Mouse (Mus musculus): ENCODE data around the gene Pxmp4. TPM values are rescaled to one million over a fixed set of nuclear protein-coding genes. Genes with fewer than 3 reads are reported as not detected.

Pxmp4 gene
- polyA plus RNA-seq, 2 experiments from 2014 or later: 20.5 to 23.2 TPM

DNA sequence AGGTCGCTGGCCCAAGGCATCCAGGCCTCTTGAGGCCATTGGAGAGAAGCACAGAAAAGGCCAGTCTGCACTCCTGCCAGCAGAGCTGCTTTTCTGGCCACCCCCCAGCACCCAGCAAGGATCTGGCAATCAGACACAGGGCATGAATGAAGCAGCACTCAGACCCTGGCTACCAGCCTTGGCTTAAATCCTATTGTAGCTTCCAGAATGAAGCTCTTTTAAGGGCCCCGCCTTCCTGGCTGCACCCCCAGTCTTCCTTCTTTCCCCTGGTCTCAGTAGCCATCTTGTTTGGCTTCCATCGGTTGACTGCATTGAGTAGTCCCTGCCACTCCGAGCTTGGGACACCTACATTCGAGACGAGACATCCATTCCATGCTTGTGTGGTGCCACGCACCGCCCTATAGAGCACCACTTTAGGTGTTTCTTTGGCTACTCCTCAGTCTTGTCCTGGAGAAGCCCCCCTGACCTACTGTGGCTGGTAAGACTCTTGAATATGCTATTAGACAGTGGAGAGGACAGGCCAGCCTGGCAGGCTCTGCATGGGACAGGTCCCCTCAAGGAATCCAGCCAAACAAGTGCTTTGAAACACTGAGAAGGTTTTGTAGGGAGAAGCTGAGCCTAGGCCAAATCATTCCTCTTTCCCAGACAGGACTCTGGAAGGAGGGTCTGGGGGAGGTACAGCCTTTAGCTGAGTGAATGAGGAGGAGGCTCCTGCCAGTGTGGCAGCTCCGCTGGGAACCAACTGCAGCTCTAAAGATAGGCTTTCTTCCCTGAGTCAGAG, 59.8 kb downstream of the Pxmp4 start:
- no peak for ATAC-seq

DNA sequence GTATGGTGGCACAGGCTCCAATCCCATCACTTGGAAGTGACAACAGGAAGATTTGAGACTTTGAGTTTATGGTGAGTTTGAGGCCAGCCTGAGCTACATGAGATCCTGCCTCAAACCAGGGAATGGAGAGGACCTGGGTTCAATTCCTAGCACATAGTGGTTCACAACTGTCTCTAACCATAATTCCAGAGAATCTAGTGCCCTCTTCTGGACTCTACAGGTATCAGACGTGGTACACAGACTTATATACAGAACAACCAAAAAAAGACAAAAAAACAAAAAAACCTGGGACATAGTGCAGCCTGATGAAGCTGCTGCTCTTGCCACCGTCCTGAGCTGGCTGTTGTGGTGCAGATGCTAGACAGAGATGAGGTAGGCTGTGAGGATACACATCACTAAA, 61.9 kb downstream of the Pxmp4 start:
- ATAC-seq: no peak

DNA sequence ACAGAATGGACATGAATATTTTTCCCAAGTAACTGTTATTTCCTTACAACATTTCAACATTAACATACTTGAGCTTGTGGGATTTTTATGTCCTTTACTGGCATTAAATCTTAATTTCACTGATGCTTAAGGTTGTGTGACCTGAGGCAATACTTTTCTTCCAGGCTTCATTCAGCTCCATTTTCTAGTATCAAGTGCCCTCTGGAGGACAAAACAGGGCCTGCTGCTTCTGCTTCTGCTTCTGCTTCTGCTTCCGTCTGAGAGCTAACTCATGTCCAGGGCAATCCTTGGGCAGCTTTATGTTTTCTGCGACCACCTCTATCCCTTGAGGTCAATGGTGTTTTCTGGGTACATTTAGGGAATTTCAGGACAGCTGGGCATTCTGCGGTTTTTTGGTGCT, 63.8 kb downstream of the Pxmp4 start:
- ATAC-seq: no peak

DNA sequence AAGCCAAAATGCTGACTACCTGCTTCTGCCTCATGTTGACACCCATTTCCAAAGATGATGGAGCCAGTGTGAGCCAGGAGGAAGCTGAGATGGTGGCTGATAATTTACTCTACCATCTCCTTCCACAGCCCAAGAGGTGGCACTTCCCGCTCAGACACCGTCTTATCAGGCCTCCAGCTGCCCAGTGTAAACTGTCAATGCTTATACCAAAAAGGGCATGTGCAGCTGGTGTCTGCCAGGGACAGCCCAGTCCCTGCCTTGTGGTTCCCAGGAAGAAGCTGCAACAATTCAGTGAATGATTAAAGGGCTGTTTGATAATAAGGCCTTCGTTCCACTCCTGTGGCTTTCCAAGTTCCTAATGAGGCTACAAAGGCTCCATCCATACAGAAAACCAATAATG, 64.8 kb downstream of the Pxmp4 start:
- ATAC-seq: no peak

- ATAC-seq: no peak
Observed at GRCm38 (mm10) chr2:154538310-154538709, 65.2 kb downstream of the Pxmp4 start.

Other genes starting within 250 kb of the Pxmp4 start
- gene Cdk5rap1, start 230.7 kb downstream of the Pxmp4 start, polyA plus RNA-seq (2017; shearing (Covaris generic)): 10 to 100 TPM; 37.5 to 67.2 TPM
- gene Snta1, start 195.6 kb downstream of the Pxmp4 start, polyA plus RNA-seq (2017; shearing (Covaris generic)): not detected
- gene Cbfa2t2, start 167.2 kb downstream of the Pxmp4 start, polyA plus RNA-seq (2017; shearing (Covaris generic)): 10 to 100 TPM; 19.7 to 21.8 TPM
- not detected for gene 1700003F12Rik, start 56.6 kb downstream of the Pxmp4 start, polyA plus RNA-seq (2017; shearing (Covaris generic))
- not detected for gene Actl10, start 51.9 kb downstream of the Pxmp4 start, polyA plus RNA-seq (2017; shearing (Covaris generic))
- gene Necab3, start 44.8 kb downstream of the Pxmp4 start, polyA plus RNA-seq (2017; shearing (Covaris generic)): 1 to 10 TPM in 1 of 2 experiments, under 1 TPM in 1; 0.27 to 1.4 TPM
- gene E2f1, start 33.8 kb downstream of the Pxmp4 start, polyA plus RNA-seq (2017; shearing (Covaris generic)): 1 to 10 TPM in 1 of 2 experiments, under 1 TPM in 1; 0.91 to 2.3 TPM
- under 1 TPM; 0.37 to 0.73 TPM for gene Zfp341, start 9.6 kb upstream of the Pxmp4 start, polyA plus RNA-seq (2017; shearing (Covaris generic))
- gene 4930519P11Rik, start 9.7 kb upstream of the Pxmp4 start, polyA plus RNA-seq (2017; shearing (Covaris generic)): not detected
- 1 to 10 TPM; 5.9 to 6.3 TPM for gene Chmp4b, start 48.0 kb upstream of the Pxmp4 start, polyA plus RNA-seq (2017; shearing (Covaris generic))
- gene Gm14214, start 166.3 kb upstream of the Pxmp4 start, polyA plus RNA-seq (2017; shearing (Covaris generic)): 1 to 10 TPM in 1 of 2 experiments, not detected in 1; 1.4 TPM
- gene Raly, start 187.4 kb upstream of the Pxmp4 start, polyA plus RNA-seq (2017; shearing (Covaris generic)): 10 to 100 TPM; 10.4 to 19.3 TPM
- gene a, start 187.7 kb upstream of the Pxmp4 start, polyA plus RNA-seq (2017; shearing (Covaris generic)): not detected